Mouse (Mus musculus): Measurements from ENCODE around the gene Ppp1r26. TPM values are rescaled to one million over a fixed set of nuclear protein-coding genes. Genes with fewer than 3 reads are reported as not detected.

Gene Ppp1r26
- total and polyA plus RNA-seq, 3 experiments: not detected

GRCm38 (mm10) chr2:28495801-28496595 lies 49.4 kb downstream of the Ppp1r26 start (continued):
- no peak for TF ChIP-seq USF2 (IDR thresholded peaks at IDR 0.05; ENCODE audit: borderline replicate concordance in 1 of 2, insufficient read depth in 1 of 2, low read depth in 1 of 2, low read length in 2 of 2)
- no peak for TF ChIP-seq NELFE (IDR thresholded peaks at IDR 0.05; ENCODE audit: low read depth, low read length)
- peak; percentile 84; the same call in 1 of the 2 replicates for TF ChIP-seq MXI1 (IDR thresholded peaks at IDR 0.05; ENCODE audit: low read depth, low read length)
- no peak for TF ChIP-seq ZNF384 (IDR thresholded peaks at IDR 0.05; ENCODE audit: low read depth, low read length)

- H3K9me3 ChIP-seq (replicated peaks; ENCODE audit: insufficient read depth, low read length): no peaks in the 10 kb centered on the region
- H3K27me3 ChIP-seq (ENCODE audit: control insufficient read depth in 1 of 2, insufficient read depth in 2 of 2, low read length in 2 of 2): peaks cover 0 to 3% of the 10 kb centered on the region in 2 experiments; a peak in 2 of 4 replicates
- H3K4me3 ChIP-seq (ENCODE audit: control insufficient read depth in 1 of 2, insufficient read depth in 1 of 2, low read depth in 2 of 2, low read length in 2 of 2): peak within 1 kb of the TSS; percentile 70 to 86
- H3K9ac ChIP-seq (ENCODE audit: control insufficient read depth, low read depth, low read length, poor library complexity, severe bottlenecking): peak within 1 kb of the TSS; percentile 75
- peak within 1 kb of the TSS; percentile 58 for H3K27ac ChIP-seq (ENCODE audit: control insufficient read depth, low read depth, low read length)
- no peak for TF ChIP-seq POLR2AphosphoS5 (IDR thresholded peaks at IDR 0.05; ENCODE audit: borderline replicate concordance, low read depth, low read length)
- no peak for TF ChIP-seq ZMIZ1 (IDR thresholded peaks at IDR 0.05; ENCODE audit: low read depth, low read length)
- no peak for TF ChIP-seq JUND (IDR thresholded peaks at IDR 0.05; ENCODE audit: low read depth, low read length)
- no peak for TF ChIP-seq CTCF (IDR thresholded peaks at IDR 0.05 in 2 of 3, conservative IDR thresholded peaks at IDR 0.05 in 1 of 3; ENCODE audit: control insufficient read depth in 1 of 3, insufficient read depth in 1 of 3, low read depth in 2 of 3, low read length in 3 of 3, poor library complexity in 1 of 3, severe bottlenecking in 1 of 3)
- TF ChIP-seq MAFK (IDR thresholded peaks at IDR 0.05; ENCODE audit: borderline replicate concordance, low read depth, low read length): no peak
- no peak for TF ChIP-seq GABPA (IDR thresholded peaks at IDR 0.05; ENCODE audit: low read depth, low read length)
- TF ChIP-seq TAL1 (IDR thresholded peaks at IDR 0.05; ENCODE audit: low read length): no peak
- TF ChIP-seq EP300 (IDR thresholded peaks at IDR 0.05; ENCODE audit: low read depth in 1 of 2, low read length in 2 of 2): no peak
- no peak for TF ChIP-seq UBTF (IDR thresholded peaks at IDR 0.05; ENCODE audit: borderline replicate concordance, insufficient read depth, low read depth, low read length)
- TF ChIP-seq NELFE (IDR thresholded peaks at IDR 0.05; ENCODE audit: low read depth, low read length): no peak
- TF ChIP-seq POLR2A (IDR thresholded peaks at IDR 0.05; ENCODE audit: control insufficient read depth in 1 of 2, insufficient read depth in 1 of 2, low read depth in 1 of 2, low read length in 2 of 2, poor library complexity in 1 of 2): no peak
- no peak for TF ChIP-seq MEF2A (IDR thresholded peaks at IDR 0.05; ENCODE audit: extremely low read depth, insufficient replicate concordance, low read depth, low read length, poor library complexity, severe bottlenecking)
- TF ChIP-seq ETS1 (IDR thresholded peaks at IDR 0.05; ENCODE audit: low read depth, low read length): no peak
- TF ChIP-seq RCOR1 (IDR thresholded peaks at IDR 0.05; ENCODE audit: low read depth, low read length): no peak
- TF ChIP-seq CHD1 (IDR thresholded peaks at IDR 0.05; ENCODE audit: low read depth, low read length): no peak
- H3K36me3 ChIP-seq (ENCODE audit: control insufficient read depth in 1 of 2, insufficient read depth in 2 of 2, low read length in 2 of 2): peaks cover 0 to 5% of the 10 kb centered on the region in 2 experiments; a peak in 1 of 4 replicates
- H3K4me1 ChIP-seq (ENCODE audit: control insufficient read depth in 1 of 2, insufficient read depth in 2 of 2, low read length in 2 of 2): peaks cover 5% of the 10 kb centered on the region in 2 experiments; a peak in 3 of 4 replicates
- H3K79me2 ChIP-seq (ENCODE audit: control insufficient read depth, insufficient read depth, low read length, poor library complexity): no peaks in the 10 kb centered on the region
- peak; percentile 24 for DNase-seq (ENCODE audit: low read depth, low spot score)
Observed at GRCm38 (mm10) chr2:28496671-28497070, 50.1 kb downstream of the Ppp1r26 start, which contains the start of gene Gbgt1. Gene Gbgt1, plus strand, starts transcription at chr2:28496891.

All from MEL (cell line).